Mouse (Mus musculus) stomach, postnatal 0 days (tissue): ENCODE data around the gene Nufip1. TPM values are rescaled to one million over a fixed set of nuclear protein-coding genes. Genes with fewer than 3 reads are reported as not detected.

Experiments used
- ATAC-seq: fragments of 200-750 bp; cut with Nextera tagmentation; 2 replicates; pipeline ENCODE4 v1.8.0; 2017; ENCODE audit not compliant: low FRiP score, low TSS enrichment
- DNase-seq: peaks from one replicate; pipeline ENCODE4 v3.0.0-alpha.2; 2016; ENCODE audit warnings: low spot score
- H3K27ac ChIP-seq: fragments of 300-500 bp; sonication (generic); replicated peaks from 2 replicates; pipeline ENCODE4 v1.5.1; 2014; ENCODE audit warnings: mild to moderate bottlenecking, control low read depth
- H3K27me3 ChIP-seq: fragments of 300-500 bp; sonication (generic); 2 replicates; pipeline ENCODE4 v1.6.1; 2014; ENCODE audit warnings: low read length; ENCODE audit not compliant: control insufficient read depth, insufficient read depth
- H3K36me3 ChIP-seq: fragments of 300-500 bp; sonication (generic); 2 replicates; pipeline ENCODE4 v1.6.1; 2014; ENCODE audit warnings: low read length, mixed read lengths; ENCODE audit not compliant: control insufficient read depth, insufficient read depth
- H3K4me1 ChIP-seq: fragments of 300-500 bp; sonication (generic); replicated peaks from 2 replicates; pipeline ENCODE4 v1.6.1; 2014; ENCODE audit warnings: antibody characterized with exemption; ENCODE audit not compliant: control insufficient read depth, insufficient read depth
- H3K4me2 ChIP-seq: fragments of 300-500 bp; sonication (generic); replicated peaks from 2 replicates; pipeline ENCODE4 v1.6.1; 2014; ENCODE audit warnings: low read depth, mild to moderate bottlenecking, control low read depth, moderate library complexity
- H3K4me3 ChIP-seq: fragments of 300-500 bp; sonication (generic); 2 replicates; pipeline ENCODE4 v1.5.1; 2014; ENCODE audit warnings: low read depth, low read length, control low read depth
- H3K9ac ChIP-seq: fragments of 300-500 bp; sonication (generic); 2 replicates; pipeline ENCODE4 v1.6.1; 2014; ENCODE audit warnings: mild to moderate bottlenecking, low read length, control low read depth, mixed read lengths
- H3K9me3 ChIP-seq: fragments of 300-500 bp; sonication (generic); 2 replicates; pipeline ENCODE4 v1.6.1; 2016; ENCODE audit warnings: low read length; ENCODE audit not compliant: control insufficient read depth
- CTCF ChIP-seq: IDR thresholded peaks from 2 replicates; pipeline ENCODE4 v1.5.1; 2016; ENCODE audit warnings: antibody characterized with exemption, low read depth, mild to moderate bottlenecking, moderate library complexity
- EP300 ChIP-seq: optimal IDR thresholded peaks from 2 replicates; pipeline ENCODE3; 2016; ENCODE audit warnings: antibody characterized with exemption
- WGBS: fragments of 180-500 bp; shearing (Covaris S2); extraction: QIAGEN DNeasy Blood & Tissue Kit; methylation state at CpG from one replicate; pipeline ENCODE4 v1.1.7; 2014; 5-methylcytosine and 5-hydroxymethylcytosine counted together
- polyA plus RNA-seq: library from polyadenylated mRNA; unstranded; fragments of >200 nt; fragmentation: Nextera tagmentation; extraction: Ambion mirVana; gene quantifications from 2 replicates; pipeline ENCODE4 v1.2.1, GENCODE M21; 2015

Gene Nufip1
- polyA plus RNA-seq, 1 experiment from 2014 or later = 7.2 TPM

- H3K9ac ChIP-seq = no peak overlapping the region
- H3K4me2 ChIP-seq = no peak overlapping the region
- DNase-seq (peak; percentile 48), ATAC-seq (peak; percentile 65; the same call in 1 of the 2 replicates)
- H3K4me1 ChIP-seq = no peaks in the 10 kb centered on the region
- no peak overlapping the region for H3K27ac ChIP-seq
- 56% methylated on average over 6 of the region's 6 CpGs for WGBS
- H3K9me3 ChIP-seq = no peaks in the 10 kb centered on the region
- no peaks in the 10 kb centered on the region for H3K27me3 ChIP-seq
- no peak overlapping the region for H3K4me3 ChIP-seq
- TF ChIP-seq EP300 (no peak), CTCF (peak; percentile 91)
- H3K36me3 ChIP-seq = peaks cover 13% of the 10 kb centered on the region
Measured at GRCm38 (mm10) chr14:76121901-76122662, 11.4 kb downstream of the Nufip1 start.

- Histone ChIP-seq H3K4me1 (no peaks in the 10 kb centered on the region), H3K27ac (no peak overlapping the region), H3K9ac (no peak overlapping the region), H3K27me3 (no peaks in the 10 kb centered on the region), H3K9me3 (no peaks in the 10 kb centered on the region), H3K36me3 (peaks cover 15% of the 10 kb centered on the region), H3K4me2 (no peak overlapping the region), H3K4me3 (no peak overlapping the region)
- DNase-seq (no peak), ATAC-seq (no peak)
- TF ChIP-seq CTCF = no peak
- TF ChIP-seq EP300 = no peak
- WGBS = 88% methylated on average over 8 of the region's 8 CpGs
Measured at GRCm38 (mm10) chr14:76122663-76123058, 12.0 kb downstream of the Nufip1 start.

- no peak for ATAC-seq
- H3K4me1 ChIP-seq = no peaks in the 10 kb centered on the region
- TF ChIP-seq EP300 = no peak
- no peak for TF ChIP-seq CTCF
- 91% methylated on average over 3 of the region's 3 CpGs for WGBS
- no peaks in the 10 kb centered on the region for H3K9me3 ChIP-seq
- H3K4me2 ChIP-seq = no peak overlapping the region
- peaks cover 19% of the 10 kb centered on the region for H3K36me3 ChIP-seq
- no peak overlapping the region for H3K27ac ChIP-seq
- no peaks in the 10 kb centered on the region for H3K27me3 ChIP-seq
- no peak overlapping the region for H3K4me3 ChIP-seq
- DNase-seq = no peak
- H3K9ac ChIP-seq = no peak overlapping the region
Measured at GRCm38 (mm10) chr14:76127311-76127710, 16.6 kb downstream of the Nufip1 start.

GRCm38 (mm10) chr14:76128174-76128573, 17.5 kb downstream of the Nufip1 start:
- TF ChIP-seq CTCF (no peak), EP300 (no peak)
- WGBS = 86% methylated on average over 4 of the region's 4 CpGs

GRCm38 (mm10) chr14:76134975-76135374, 24.3 kb downstream of the Nufip1 start:
- H3K36me3 ChIP-seq = peaks cover 12% of the 10 kb centered on the region; the same call in 1 of the 2 replicates
- no peak overlapping the region for H3K4me2 ChIP-seq
- TF ChIP-seq EP300 = no peak
- peak; percentile 37 for TF ChIP-seq CTCF
- H3K9me3 ChIP-seq = no peaks in the 10 kb centered on the region
- WGBS = 92% methylated on average over 4 of the region's 4 CpGs
- no peak for ATAC-seq
- H3K4me3 ChIP-seq = no peak overlapping the region
- no peaks in the 10 kb centered on the region for H3K27me3 ChIP-seq
- H3K4me1 ChIP-seq = no peaks in the 10 kb centered on the region
- no peak for DNase-seq
- no peak overlapping the region for H3K27ac ChIP-seq
- no peak overlapping the region for H3K9ac ChIP-seq

More at GRCm38 (mm10) chr14:76128174-76128573, 17.5 kb downstream of the Nufip1 start:
- ATAC-seq (no peak), DNase-seq (no peak)
- Histone ChIP-seq H3K4me2 (no peak overlapping the region), H3K4me3 (no peak overlapping the region), H3K9ac (no peak overlapping the region), H3K27ac (no peak overlapping the region), H3K27me3 (no peaks in the 10 kb centered on the region), H3K4me1 (no peaks in the 10 kb centered on the region), H3K9me3 (no peaks in the 10 kb centered on the region), H3K36me3 (peaks cover 24% of the 10 kb centered on the region)

- no peaks in the 10 kb centered on the region for H3K9me3 ChIP-seq
- no peak for TF ChIP-seq EP300
- DNase-seq = no peak
- peaks cover 4% of the 10 kb centered on the region; the same call in 1 of the 2 replicates for H3K4me1 ChIP-seq
- no peaks in the 10 kb centered on the region for H3K36me3 ChIP-seq
- WGBS = 96% methylated on average over 1 of the region's 1 CpGs
- no peak for ATAC-seq
- H3K9ac ChIP-seq = no peak overlapping the region
- no peak overlapping the region for H3K4me3 ChIP-seq
- no peak overlapping the region for H3K4me2 ChIP-seq
- H3K27ac ChIP-seq = no peak overlapping the region
- H3K27me3 ChIP-seq = no peaks in the 10 kb centered on the region
Measured at GRCm38 (mm10) chr14:76145248-76145647, 34.6 kb downstream of the Nufip1 start.
